Mouse (Mus musculus) MEL (cell line): ENCODE data around the gene Scaf11. TPM values are rescaled to one million over a fixed set of nuclear protein-coding genes. Genes with fewer than 3 reads are reported as not detected.

Source experiments
- DNase-seq: peaks from one replicate; pipeline ENCODE4 v3.0.0; 2011; ENCODE audit warnings: low read depth, low spot score
- H3K27ac ChIP-seq: 2 replicates; pipeline ENCODE4 v1.5.1; 2012; ENCODE audit warnings: low read depth, mild to moderate bottlenecking, control low read depth, low read length, moderate library complexity; ENCODE audit not compliant: control insufficient read depth
- H3K27me3 ChIP-seq, 2 experiments: fragments of 150-350 bp in 1 of 2; sonication (generic) in 1 of 2; 2 replicates each; pipeline ENCODE4 v1.6.1; 2012; ENCODE audit warnings: low read length in 2 of 2, mild to moderate bottlenecking in 2 of 2, improper control_type of control experiment in 1 of 2, moderate library complexity in 1 of 2; ENCODE audit not compliant: insufficient read depth in 2 of 2, control insufficient read depth in 1 of 2
- H3K36me3 ChIP-seq, 2 experiments: 2 replicates each; pipeline ENCODE4 v1.6.1; 2012 to 2014; ENCODE audit warnings: low read length in 2 of 2, improper control_type of control experiment in 1 of 2, inconsistent platforms in 1 of 2, mild to moderate bottlenecking in 1 of 2; ENCODE audit not compliant: insufficient read depth in 2 of 2, control insufficient read depth in 1 of 2
- H3K4me1 ChIP-seq, 2 experiments: fragments of 150-350 bp in 1 of 2; sonication (generic) in 1 of 2; 2 replicates each; pipeline ENCODE4 v1.6.1; 2012; ENCODE audit warnings: low read length in 2 of 2, improper control_type of control experiment in 1 of 2, mild to moderate bottlenecking in 1 of 2; ENCODE audit not compliant: insufficient read depth in 2 of 2, control insufficient read depth in 1 of 2
- H3K4me3 ChIP-seq, 2 experiments: fragments of 150-350 bp in 1 of 2; sonication (generic) in 1 of 2; 2 replicates each; pipeline ENCODE4 v1.5.1; 2012; ENCODE audit warnings: low read depth in 2 of 2, low read length in 2 of 2, mild to moderate bottlenecking in 2 of 2, moderate library complexity in 2 of 2, control low read depth in 1 of 2, improper control_type of control experiment in 1 of 2; ENCODE audit not compliant: control insufficient read depth in 1 of 2, insufficient read depth in 1 of 2
- H3K79me2 ChIP-seq: 2 replicates; pipeline ENCODE4 v1.6.1; 2012; ENCODE audit warnings: mild to moderate bottlenecking, low read length, moderate library complexity; ENCODE audit not compliant: control insufficient read depth, poor library complexity, insufficient read depth
- H3K9ac ChIP-seq: 2 replicates; pipeline ENCODE4 v1.6.1; 2012; ENCODE audit warnings: low read depth, mild to moderate bottlenecking, control low read depth, low read length, moderate library complexity; ENCODE audit not compliant: control insufficient read depth, poor library complexity, severe bottlenecking
- H3K9me3 ChIP-seq: fragments of 150-350 bp; sonication (generic); replicated peaks from 2 replicates; pipeline ENCODE4 v1.6.1; 2012; ENCODE audit warnings: mild to moderate bottlenecking, low read length, improper control_type of control experiment, moderate library complexity; ENCODE audit not compliant: insufficient read depth
- BHLHE40 ChIP-seq: IDR thresholded peaks from 2 replicates; pipeline ENCODE4 v1.6.1; 2012; ENCODE audit warnings: low read depth, mild to moderate bottlenecking, inconsistent platforms, low read length, improper control_type of control experiment, borderline replicate concordance
- CHD2 ChIP-seq: IDR thresholded peaks from 2 replicates; pipeline ENCODE4 v1.6.1; 2011; ENCODE audit warnings: low read length, improper control_type of control experiment
- ELF1 ChIP-seq: IDR thresholded peaks from 2 replicates; pipeline ENCODE4 v1.6.1; 2014; ENCODE audit warnings: low read depth, mild to moderate bottlenecking, inconsistent platforms, low read length, improper control_type of control experiment, moderate library complexity
- EP300 ChIP-seq, 2 experiments: IDR thresholded peaks; 2 replicates each; pipeline ENCODE4 v1.6.1; 2011; ENCODE audit warnings: improper control_type of control experiment in 2 of 2, low read length in 2 of 2, low read depth in 1 of 2, mild to moderate bottlenecking in 1 of 2
- ETS1 ChIP-seq: IDR thresholded peaks from 2 replicates; pipeline ENCODE4 v1.6.1; 2012; ENCODE audit warnings: low read depth, mild to moderate bottlenecking, inconsistent platforms, low read length, improper control_type of control experiment, moderate library complexity
- GABPA ChIP-seq: IDR thresholded peaks from 2 replicates; pipeline ENCODE4 v1.6.1; 2012; ENCODE audit warnings: low read depth, mild to moderate bottlenecking, inconsistent platforms, low read length, improper control_type of control experiment, moderate library complexity
- HCFC1 ChIP-seq: IDR thresholded peaks from 2 replicates; pipeline ENCODE4 v1.6.1; 2012; ENCODE audit warnings: low read depth, mild to moderate bottlenecking, inconsistent platforms, low read length, improper control_type of control experiment, moderate library complexity
- KAT2A ChIP-seq: conservative IDR thresholded peaks from 2 replicates; pipeline ENCODE4 v1.6.1; 2012; ENCODE audit warnings: low read depth, low read length, improper control_type of control experiment, inconsistent platforms
- MAFK ChIP-seq: IDR thresholded peaks from 2 replicates; pipeline ENCODE4 v1.6.1; 2011; ENCODE audit warnings: low read depth, mild to moderate bottlenecking, low read length, improper control_type of control experiment, borderline replicate concordance
- MAX ChIP-seq: IDR thresholded peaks from 2 replicates; pipeline ENCODE4 v1.6.1; 2011; ENCODE audit warnings: low read length, improper control_type of control experiment
- MYB ChIP-seq: IDR thresholded peaks from 2 replicates; pipeline ENCODE4 v1.6.1; 2011; ENCODE audit warnings: mild to moderate bottlenecking, low read depth, low read length, improper control_type of control experiment
- POLR2A ChIP-seq, 2 experiments: IDR thresholded peaks; 2 replicates each; pipeline ENCODE4 v1.6.1; 2011 to 2012; ENCODE audit warnings: low read length in 2 of 2, mild to moderate bottlenecking in 2 of 2, control low read depth in 1 of 2, improper control_type of control experiment in 1 of 2, low read depth in 1 of 2, moderate library complexity in 1 of 2; ENCODE audit not compliant: control insufficient read depth in 1 of 2, insufficient read depth in 1 of 2, poor library complexity in 1 of 2
- RAD21 ChIP-seq: IDR thresholded peaks from 2 replicates; pipeline ENCODE4 v1.6.1; 2011; ENCODE audit warnings: mild to moderate bottlenecking, low read depth, low read length, improper control_type of control experiment
- TAL1 ChIP-seq: IDR thresholded peaks from 2 replicates; pipeline ENCODE4 v1.6.1; 2012; ENCODE audit warnings: mild to moderate bottlenecking, inconsistent platforms, low read length, moderate library complexity, mixed read lengths
- TBP ChIP-seq: IDR thresholded peaks from 2 replicates; pipeline ENCODE4 v1.8.0; 2011; ENCODE audit warnings: low read depth, low read length, improper control_type of control experiment
- UBTF ChIP-seq: IDR thresholded peaks from 2 replicates; pipeline ENCODE4 v1.6.1; 2012; ENCODE audit warnings: low read depth, mild to moderate bottlenecking, inconsistent platforms, low read length, improper control_type of control experiment, moderate library complexity, borderline replicate concordance; ENCODE audit not compliant: insufficient read depth
- USF1 ChIP-seq: IDR thresholded peaks from 2 replicates; pipeline ENCODE4 v1.6.1; 2014; ENCODE audit warnings: low read depth, mild to moderate bottlenecking, inconsistent platforms, low read length, improper control_type of control experiment, moderate library complexity
- USF2 ChIP-seq, 2 experiments: IDR thresholded peaks; 2 replicates each; pipeline ENCODE4 v1.6.1; 2011 to 2012; ENCODE audit warnings: improper control_type of control experiment in 2 of 2, low read length in 2 of 2, borderline replicate concordance in 1 of 2, inconsistent platforms in 1 of 2, low read depth in 1 of 2, mild to moderate bottlenecking in 1 of 2; ENCODE audit not compliant: insufficient read depth in 1 of 2
- ZC3H11A ChIP-seq: IDR thresholded peaks from 2 replicates; pipeline ENCODE4 v1.6.1; 2012; ENCODE audit warnings: low read depth, mild to moderate bottlenecking, inconsistent platforms, low read length, improper control_type of control experiment
- ZKSCAN1 ChIP-seq: IDR thresholded peaks from 2 replicates; pipeline ENCODE4 v1.6.1; 2012; ENCODE audit warnings: low read depth, mild to moderate bottlenecking, inconsistent platforms, low read length, improper control_type of control experiment, moderate library complexity
- polyA plus RNA-seq, 2 experiments: library from polyadenylated mRNA; stranded (reverse) in 1 of 2; unstranded in 1 of 2; fragments of >175 nt in 1 of 2; fragments of >200 nt in 1 of 2; gene quantifications; 2 replicates each; pipeline versions ENCODE4 v1.2.1 to v1.2.4; 2012; ENCODE audit warnings: low replicate concordance in 2 of 2, low read depth in 1 of 2; ENCODE audit not compliant: insufficient read length in 2 of 2, insufficient read depth in 1 of 2, missing spikeins in 1 of 2
- total RNA-seq: library from RNA; depleted of rRNA; stranded (reverse); fragments of 300-350 nt; gene quantifications from 2 replicates; pipeline ENCODE4 v1.2.3, GENCODE M21; 2012

Scaf11 gene
- total and polyA plus RNA-seq, 3 experiments: 137 to 242 (median 165) TPM

- no peak overlapping the region for H3K27ac ChIP-seq
- H3K79me2 ChIP-seq: no peaks in the 10 kb centered on the region
- TF ChIP-seq EP300 (IDR thresholded peaks at IDR 0.05; ENCODE audit: low read depth in 1 of 2, low read length in 2 of 2): no peak
- TF ChIP-seq POLR2A (IDR thresholded peaks at IDR 0.05; ENCODE audit: control insufficient read depth in 1 of 2, insufficient read depth in 1 of 2, low read depth in 1 of 2, low read length in 2 of 2, poor library complexity in 1 of 2): no peak
- no peak for TF ChIP-seq TBP
- no peak for TF ChIP-seq USF2 (IDR thresholded peaks at IDR 0.05; ENCODE audit: borderline replicate concordance in 1 of 2, insufficient read depth in 1 of 2, low read depth in 1 of 2, low read length in 2 of 2)
- TF ChIP-seq USF1: no peak
- TF ChIP-seq ELF1: no peak
- TF ChIP-seq MAFK: no peak
- TF ChIP-seq MYB: no peak
- no peak for TF ChIP-seq ETS1
- TF ChIP-seq BHLHE40: no peak
- no peak for TF ChIP-seq UBTF
- no peak for TF ChIP-seq MAX
- TF ChIP-seq ZKSCAN1: no peak
- no peak for DNase-seq
- H3K9ac ChIP-seq: no peak overlapping the region
- no peaks in the 10 kb centered on the region for H3K36me3 ChIP-seq
- H3K27me3 ChIP-seq: no peaks in the 10 kb centered on the region
- H3K4me1 ChIP-seq: no peaks in the 10 kb centered on the region
- no peaks in the 10 kb centered on the region for H3K9me3 ChIP-seq
- no peak overlapping the region for H3K4me3 ChIP-seq
Measured at GRCm38 (mm10) chr15:96382223-96382622, 78.4 kb downstream of the Scaf11 start.

DNA sequence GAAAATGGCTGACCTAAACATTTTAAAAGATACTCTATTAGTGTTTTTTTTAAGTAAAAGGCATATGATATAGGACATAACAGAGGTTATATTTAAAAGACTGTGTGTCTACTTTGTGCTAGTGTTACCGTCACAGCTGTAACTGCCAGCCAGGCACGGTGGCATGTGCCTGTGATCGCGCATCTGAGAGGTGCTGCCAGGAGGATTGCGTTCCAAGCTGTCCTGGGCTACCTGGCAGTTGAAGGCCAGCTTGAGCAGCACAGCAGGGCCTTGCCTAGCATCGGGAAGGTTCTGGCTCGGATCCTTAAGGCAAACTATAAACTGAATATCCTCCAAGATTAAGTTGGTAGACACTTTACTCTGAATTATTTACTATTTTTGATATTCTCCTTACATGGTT lies 82.9 kb downstream of the Scaf11 start:
- H3K36me3 ChIP-seq: no peaks in the 10 kb centered on the region; a peak in 1 of 4 replicates

More for the DNA sequence above, 82.9 kb downstream of the Scaf11 start:
- no peaks in the 10 kb centered on the region for H3K4me1 ChIP-seq
- H3K9ac ChIP-seq: no peak overlapping the region
- H3K27me3 ChIP-seq: no peaks in the 10 kb centered on the region
- H3K9me3 ChIP-seq: no peaks in the 10 kb centered on the region
- no peak overlapping the region for H3K27ac ChIP-seq
- H3K4me3 ChIP-seq: no peak overlapping the region
- H3K79me2 ChIP-seq: no peaks in the 10 kb centered on the region
- no peak for DNase-seq
- TF ChIP-seq KAT2A: no peak
- no peak for TF ChIP-seq CHD2
- no peak for TF ChIP-seq RAD21
- TF ChIP-seq GABPA: no peak
- no peak for TF ChIP-seq TAL1
- no peak for TF ChIP-seq ZC3H11A
- no peak for TF ChIP-seq TBP
- no peak for TF ChIP-seq HCFC1
- no peak for TF ChIP-seq MAX
- TF ChIP-seq ZKSCAN1: no peak
- no peak for TF ChIP-seq ELF1
- no peak for TF ChIP-seq MYB
